Mouse (Mus musculus): ENCODE measurements around the gene Dis3l2. TPM values are rescaled to one million over a fixed set of nuclear protein-coding genes. Genes with fewer than 3 reads are reported as not detected.

The Dis3l2 gene
- polyA plus RNA-seq, 1 experiment from 2014 or later, result 19.0 TPM

GRCm38 (mm10) chr1:86687236-86687635, 16.4 kb upstream of the Dis3l2 start:
- Histone ChIP-seq H3K36me3 (ENCODE audit: control insufficient read depth, insufficient read depth, low read length) (no peaks in the 10 kb centered on the region), H3K27ac (ENCODE audit: low read length) (no peak overlapping the region), H3K9me3 (ENCODE audit: control insufficient read depth, low read length) (no peaks in the 10 kb centered on the region), H3K4me2 (ENCODE audit: low read depth, low read length) (no peak overlapping the region), H3K4me3 (ENCODE audit: low read length) (no peak overlapping the region), H3K27me3 (replicated peaks; ENCODE audit: control insufficient read depth, insufficient read depth, low read length) (no peaks in the 10 kb centered on the region), H3K4me1 (ENCODE audit: control insufficient read depth, insufficient read depth, low read length) (no peaks in the 10 kb centered on the region), H3K9ac (ENCODE audit: low read depth, low read length) (no peak overlapping the region)
- 81% methylated on average over 4 of the region's 4 CpGs for WGBS
- no peak for ATAC-seq

GRCm38 (mm10) chr1:86691027-86691426, 12.6 kb upstream of the Dis3l2 start:
- H3K4me2 ChIP-seq (ENCODE audit: low read depth, low read length), result no peak overlapping the region
- no peak overlapping the region for H3K9ac ChIP-seq (ENCODE audit: low read depth, low read length)
- H3K27me3 ChIP-seq (replicated peaks; ENCODE audit: control insufficient read depth, insufficient read depth, low read length), result no peaks in the 10 kb centered on the region
- WGBS, result 71% methylated on average over 5 of the region's 5 CpGs
- no peak overlapping the region for H3K27ac ChIP-seq (ENCODE audit: low read length)
- H3K4me1 ChIP-seq (ENCODE audit: control insufficient read depth, insufficient read depth, low read length), result no peaks in the 10 kb centered on the region
- ATAC-seq, result no peak
- H3K4me3 ChIP-seq (ENCODE audit: low read length), result no peak overlapping the region
- H3K9me3 ChIP-seq (ENCODE audit: control insufficient read depth, low read length), result no peaks in the 10 kb centered on the region
- no peaks in the 10 kb centered on the region for H3K36me3 ChIP-seq (ENCODE audit: control insufficient read depth, insufficient read depth, low read length)

GRCm38 (mm10) chr1:86696948-86697347, 6.7 kb upstream of the Dis3l2 start:
- no peaks in the 10 kb centered on the region for H3K9me3 ChIP-seq (ENCODE audit: control insufficient read depth, low read length)
- no peaks in the 10 kb centered on the region; the same call in 1 of the 2 replicates for H3K27me3 ChIP-seq (replicated peaks; ENCODE audit: control insufficient read depth, insufficient read depth, low read length)
- H3K4me2 ChIP-seq (ENCODE audit: low read depth, low read length), result no peak overlapping the region
- H3K9ac ChIP-seq (ENCODE audit: low read depth, low read length), result no peak overlapping the region
- H3K36me3 ChIP-seq (ENCODE audit: control insufficient read depth, insufficient read depth, low read length), result no peaks in the 10 kb centered on the region
- H3K27ac ChIP-seq (ENCODE audit: low read length), result no peak overlapping the region
- H3K4me1 ChIP-seq (ENCODE audit: control insufficient read depth, insufficient read depth, low read length), result no peaks in the 10 kb centered on the region
- no peak overlapping the region for H3K4me3 ChIP-seq (ENCODE audit: low read length)
- 58% methylated on average over 7 of the region's 7 CpGs for WGBS
- no peak for ATAC-seq

- Histone ChIP-seq H3K27me3 (replicated peaks; ENCODE audit: control insufficient read depth, insufficient read depth, low read length) (no peaks in the 10 kb centered on the region; the same call in 1 of the 2 replicates), H3K4me3 (ENCODE audit: low read length) (no peak overlapping the region)
Measured at GRCm38 (mm10) chr1:86698721-86699120, 4.9 kb upstream of the Dis3l2 start.

GRCm38 (mm10) chr1:86699346-86700136, 4.1 kb upstream of the Dis3l2 start:
- Histone ChIP-seq H3K9me3 (ENCODE audit: control insufficient read depth, low read length) (no peaks in the 10 kb centered on the region), H3K36me3 (ENCODE audit: control insufficient read depth, insufficient read depth, low read length) (no peaks in the 10 kb centered on the region), H3K9ac (ENCODE audit: low read depth, low read length) (no peak overlapping the region), H3K4me3 (ENCODE audit: low read length) (no peak overlapping the region), H3K4me1 (ENCODE audit: control insufficient read depth, insufficient read depth, low read length) (peaks cover 5% of the 10 kb centered on the region; the same call in 1 of the 2 replicates), H3K27ac (ENCODE audit: low read length) (no peak overlapping the region), H3K4me2 (ENCODE audit: low read depth, low read length) (no peak overlapping the region), H3K27me3 (replicated peaks; ENCODE audit: control insufficient read depth, insufficient read depth, low read length) (no peaks in the 10 kb centered on the region; the same call in 1 of the 2 replicates)
- 72% methylated on average over 11 of the region's 11 CpGs for WGBS
- ATAC-seq, result no peak

More at GRCm38 (mm10) chr1:86698721-86699120, 4.9 kb upstream of the Dis3l2 start:
- Histone ChIP-seq H3K9me3 (ENCODE audit: control insufficient read depth, low read length) (no peaks in the 10 kb centered on the region), H3K4me2 (ENCODE audit: low read depth, low read length) (no peak overlapping the region), H3K36me3 (ENCODE audit: control insufficient read depth, insufficient read depth, low read length) (no peaks in the 10 kb centered on the region), H3K27ac (ENCODE audit: low read length) (no peak overlapping the region), H3K9ac (ENCODE audit: low read depth, low read length) (no peak overlapping the region), H3K4me1 (ENCODE audit: control insufficient read depth, insufficient read depth, low read length) (peaks cover 5% of the 10 kb centered on the region; the same call in 1 of the 2 replicates)
- WGBS, result 40% methylated on average over 2 of the region's 2 CpGs
- no peak for ATAC-seq

- Histone ChIP-seq H3K27ac (ENCODE audit: low read length) (no peak overlapping the region), H3K36me3 (ENCODE audit: control insufficient read depth, insufficient read depth, low read length) (no peaks in the 10 kb centered on the region), H3K9ac (ENCODE audit: low read depth, low read length) (no peak overlapping the region), H3K4me3 (ENCODE audit: low read length) (no peak overlapping the region), H3K9me3 (ENCODE audit: control insufficient read depth, low read length) (no peaks in the 10 kb centered on the region), H3K27me3 (replicated peaks; ENCODE audit: control insufficient read depth, insufficient read depth, low read length) (no peaks in the 10 kb centered on the region; the same call in 1 of the 2 replicates), H3K4me1 (ENCODE audit: control insufficient read depth, insufficient read depth, low read length) (peaks cover 9% of the 10 kb centered on the region), H3K4me2 (ENCODE audit: low read depth, low read length) (no peak overlapping the region)
- WGBS, result 49% methylated on average over 7 of the region's 7 CpGs
- no peak for ATAC-seq
Measured at GRCm38 (mm10) chr1:86700367-86700766, 3.2 kb upstream of the Dis3l2 start.

GRCm38 (mm10) chr1:86703965-86704326, 338 bp downstream of the Dis3l2 start:
- Histone ChIP-seq H3K4me1 (ENCODE audit: control insufficient read depth, insufficient read depth, low read length) (peaks cover 9% of the 10 kb centered on the region), H3K36me3 (ENCODE audit: control insufficient read depth, insufficient read depth, low read length) (no peaks in the 10 kb centered on the region; the same call in 1 of the 2 replicates), H3K4me3 (ENCODE audit: low read length) (peak overlapping the region; percentile 87), H3K4me2 (ENCODE audit: low read depth, low read length) (peak overlapping the region; percentile 92), H3K9ac (ENCODE audit: low read depth, low read length) (peak overlapping the region; percentile 94), H3K27me3 (replicated peaks; ENCODE audit: control insufficient read depth, insufficient read depth, low read length) (no peaks in the 10 kb centered on the region), H3K27ac (ENCODE audit: low read length) (peak overlapping the region; percentile 89), H3K9me3 (ENCODE audit: control insufficient read depth, low read length) (no peaks in the 10 kb centered on the region)
- peak; percentile 69; the same call in 1 of the 2 replicates for ATAC-seq
- WGBS, result under 1% methylated on average over 27 of the region's 27 CpGs

GRCm38 (mm10) chr1:86705461-86705860, 1.9 kb downstream of the Dis3l2 start:
- no peaks in the 10 kb centered on the region for H3K27me3 ChIP-seq (replicated peaks; ENCODE audit: control insufficient read depth, insufficient read depth, low read length)
- 78% methylated on average over 3 of the region's 3 CpGs for WGBS

GRCm38 (mm10) chr1:86709546-86709945, 5.9 kb downstream of the Dis3l2 start:
- H3K36me3 ChIP-seq (ENCODE audit: control insufficient read depth, insufficient read depth, low read length), result no peaks in the 10 kb centered on the region; the same call in 1 of the 2 replicates
- no peaks in the 10 kb centered on the region for H3K27me3 ChIP-seq (replicated peaks; ENCODE audit: control insufficient read depth, insufficient read depth, low read length)
- no peak for ATAC-seq
- H3K9ac ChIP-seq (ENCODE audit: low read depth, low read length), result no peak overlapping the region
- H3K4me3 ChIP-seq (ENCODE audit: low read length), result no peak overlapping the region
- H3K9me3 ChIP-seq (ENCODE audit: control insufficient read depth, low read length), result no peaks in the 10 kb centered on the region
- no peak overlapping the region for H3K27ac ChIP-seq (ENCODE audit: low read length)
- 85% methylated on average over 4 of the region's 4 CpGs for WGBS
- no peak overlapping the region for H3K4me2 ChIP-seq (ENCODE audit: low read depth, low read length)
- H3K4me1 ChIP-seq (ENCODE audit: control insufficient read depth, insufficient read depth, low read length), result peaks cover 9% of the 10 kb centered on the region; the same call in 1 of the 2 replicates

More at GRCm38 (mm10) chr1:86705461-86705860, 1.9 kb downstream of the Dis3l2 start:
- ATAC-seq, result no peak
- no peaks in the 10 kb centered on the region; the same call in 1 of the 2 replicates for H3K36me3 ChIP-seq (ENCODE audit: control insufficient read depth, insufficient read depth, low read length)
- H3K4me2 ChIP-seq (ENCODE audit: low read depth, low read length), result no peak overlapping the region
- H3K4me3 ChIP-seq (ENCODE audit: low read length), result no peak overlapping the region
- no peak overlapping the region for H3K27ac ChIP-seq (ENCODE audit: low read length)
- H3K9me3 ChIP-seq (ENCODE audit: control insufficient read depth, low read length), result no peaks in the 10 kb centered on the region
- H3K4me1 ChIP-seq (ENCODE audit: control insufficient read depth, insufficient read depth, low read length), result peaks cover 9% of the 10 kb centered on the region
- H3K9ac ChIP-seq (ENCODE audit: low read depth, low read length), result no peak overlapping the region

All from intestine, embryonic 16.5 days (tissue).